Mouse (Mus musculus) kidney, adult 9 months (tissue): ENCODE measurements around the gene Sprr1a.
"Not testable (repeated sequence)": the region's sequence is repeated elsewhere in the genome, so short reads cannot be mapped to it uniquely, and the experiment has no call there.

Experiments used
- DNase-seq: peaks from one replicate; pipeline ENCODE4 v3.0.0; 2022

The Sprr1a gene

GRCm38 (mm10) chr3:92485863-92486262 is at the start of gene Sprr1a:
Gene Sprr1a, minus strand, starts transcription at chr3:92485895.
- DNase-seq: no peak

- DNase-seq: no peak
Observed at GRCm38 (mm10) chr3:92534411-92534810, 48.7 kb upstream of the Sprr1a start, which contains the start of gene 2310046K23Rik. Gene 2310046K23Rik, minus strand, starts transcription at chr3:92534511.

- DNase-seq: peak; percentile 42
Observed at GRCm38 (mm10) chr3:92512325-92512724, 26.6 kb upstream of the Sprr1a start.

- DNase-seq: peak; percentile 37
Observed at GRCm38 (mm10) chr3:92510786-92511185, 25.1 kb upstream of the Sprr1a start.

GRCm38 (mm10) chr3:92508185-92508584 is 22.5 kb upstream of the Sprr1a start:
- no peak for DNase-seq

GRCm38 (mm10) chr3:92503528-92503927 is 17.8 kb upstream of the Sprr1a start:
- DNase-seq: no peak

GRCm38 (mm10) chr3:92500393-92500792 is 14.7 kb upstream of the Sprr1a start, which contains the start of gene Sprr4:
Gene Sprr4, minus strand, starts transcription at chr3:92500493.
- DNase-seq: no peak

GRCm38 (mm10) chr3:92490262-92490661 is 4.6 kb upstream of the Sprr1a start:
- DNase-seq: not testable (repeated sequence)

- DNase-seq: no peak
Observed at GRCm38 (mm10) chr3:92486307-92486706, 612 bp upstream of the Sprr1a start.

- DNase-seq: peak; percentile 9
Observed at GRCm38 (mm10) chr3:92481249-92481648, 4.4 kb downstream of the Sprr1a start.

GRCm38 (mm10) chr3:92470111-92470510 is 15.6 kb downstream of the Sprr1a start:
- DNase-seq: no peak

- DNase-seq: no peak
Observed at GRCm38 (mm10) chr3:92467424-92467823, 18.3 kb downstream of the Sprr1a start.

GRCm38 (mm10) chr3:92466576-92466975 is 19.1 kb downstream of the Sprr1a start:
- no peak for DNase-seq

- no peak for DNase-seq
Observed at GRCm38 (mm10) chr3:92458620-92459019, 27.1 kb downstream of the Sprr1a start, which contains the start of gene Sprr3. Gene Sprr3, minus strand, starts transcription at chr3:92458720.

GRCm38 (mm10) chr3:92455151-92455550 is 30.5 kb downstream of the Sprr1a start:
- DNase-seq: no peak

- DNase-seq: no peak
Observed at GRCm38 (mm10) chr3:92440177-92440576, 45.5 kb downstream of the Sprr1a start.

- DNase-seq: no peak
Observed at GRCm38 (mm10) chr3:92438689-92439088, 47.0 kb downstream of the Sprr1a start, which contains the start of gene Sprr1b. Gene Sprr1b, minus strand, starts transcription at chr3:92438789.
